Mouse (Mus musculus): ENCODE measurements at regions not wholly inside any gene's neighbourhood (a gene's known extent, or its start where the extent isn't known, plus 50 kb on each side); places are given as distances from the start of the nearest gene placed in this dataset.
"Not testable (repeated sequence)": the region's sequence is repeated elsewhere in the genome, so short reads cannot be mapped to it uniquely, and the experiment has no call there.

DNA sequence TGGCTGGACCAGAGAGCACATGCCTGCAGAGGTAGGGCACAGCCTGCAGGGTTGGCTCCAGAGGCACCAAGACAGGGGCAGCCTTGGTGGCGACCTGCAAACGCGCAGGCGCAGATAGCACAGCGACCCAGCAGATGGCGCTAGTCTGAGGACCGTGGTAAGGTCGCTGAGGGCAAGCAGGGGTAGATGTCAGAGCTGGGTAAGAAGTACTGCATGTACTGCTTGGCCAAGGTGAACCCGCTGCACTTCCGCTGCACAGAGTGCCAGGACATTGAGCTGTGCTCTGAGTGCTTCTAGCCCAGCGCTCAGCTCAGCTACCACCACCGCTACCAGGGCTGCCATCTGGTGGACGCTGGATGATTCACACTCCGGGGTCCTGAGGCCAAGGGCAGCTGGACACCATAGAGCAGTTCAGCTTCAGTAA, 68.3 kb downstream of the Hsp90b1 start:
- 4% methylated on average over 14 of the region's 14 CpGs for WGBS
- DNase-seq (ENCODE audit: low spot score), result peak; percentile 85
- H3K4me1 ChIP-seq; H3K27me3 ChIP-seq (ENCODE audit: low read depth, poor library complexity, severe bottlenecking); H3K9me3 ChIP-seq (replicated peaks); H3K27ac ChIP-seq; H3K36me3 ChIP-seq: not testable (repeated sequence)
- H3K4me3 ChIP-seq, result peak overlapping the region; percentile 43

DNA sequence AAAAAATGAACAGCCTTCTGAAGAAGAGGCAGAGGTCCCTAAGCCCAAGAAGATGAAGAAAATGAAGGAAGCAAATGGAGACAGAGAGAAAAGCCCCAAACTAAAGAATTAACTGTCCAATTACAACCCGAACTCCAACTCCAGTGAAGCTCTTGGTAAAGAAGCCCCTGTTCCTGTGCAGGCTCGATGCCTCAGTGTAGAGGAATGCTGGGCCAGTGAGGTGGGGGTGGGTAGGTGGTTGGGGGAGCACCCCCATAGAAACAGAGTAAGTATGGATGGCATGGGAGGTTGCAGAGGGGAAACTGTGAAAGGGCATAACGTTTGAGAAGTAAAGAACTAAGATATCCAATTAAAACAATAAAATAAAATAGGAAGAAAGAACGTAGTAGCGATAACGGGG, 68.8 kb downstream of the Hsp90b1 start:
- DNase-seq (ENCODE audit: low spot score); H3K36me3 ChIP-seq; H3K9me3 ChIP-seq (replicated peaks); H3K27me3 ChIP-seq (ENCODE audit: low read depth, poor library complexity, severe bottlenecking); H3K27ac ChIP-seq; H3K4me1 ChIP-seq: not testable (repeated sequence)
- 34% methylated on average over 6 of the region's 6 CpGs for WGBS
- peak overlapping the region; percentile 43 for H3K4me3 ChIP-seq

DNA sequence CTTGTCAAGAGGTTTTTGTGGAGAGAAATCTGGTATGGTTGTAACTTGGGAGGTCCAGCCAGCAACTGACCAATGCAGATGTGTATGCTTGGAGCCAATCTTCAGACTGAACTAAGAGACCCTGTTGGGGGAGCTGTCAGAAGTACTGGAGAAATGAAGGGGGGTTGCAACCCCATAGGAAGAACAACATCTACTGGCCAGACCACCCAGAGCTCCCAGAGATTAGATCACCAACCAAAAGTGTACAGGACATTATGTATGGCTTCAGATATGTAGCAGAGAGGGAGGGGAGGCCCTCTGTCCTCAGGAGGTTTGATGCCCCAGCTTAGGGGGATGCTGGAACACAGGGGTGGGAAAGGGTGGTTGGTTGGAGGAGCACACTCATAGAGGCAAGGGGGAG, 78.6 kb downstream of the Hsp90b1 start:
- H3K36me3 ChIP-seq; H3K27me3 ChIP-seq (ENCODE audit: low read depth, poor library complexity, severe bottlenecking); DNase-seq (ENCODE audit: low spot score); H3K4me1 ChIP-seq; H3K27ac ChIP-seq; H3K4me3 ChIP-seq; H3K9me3 ChIP-seq (replicated peaks): not testable (repeated sequence)

DNA sequence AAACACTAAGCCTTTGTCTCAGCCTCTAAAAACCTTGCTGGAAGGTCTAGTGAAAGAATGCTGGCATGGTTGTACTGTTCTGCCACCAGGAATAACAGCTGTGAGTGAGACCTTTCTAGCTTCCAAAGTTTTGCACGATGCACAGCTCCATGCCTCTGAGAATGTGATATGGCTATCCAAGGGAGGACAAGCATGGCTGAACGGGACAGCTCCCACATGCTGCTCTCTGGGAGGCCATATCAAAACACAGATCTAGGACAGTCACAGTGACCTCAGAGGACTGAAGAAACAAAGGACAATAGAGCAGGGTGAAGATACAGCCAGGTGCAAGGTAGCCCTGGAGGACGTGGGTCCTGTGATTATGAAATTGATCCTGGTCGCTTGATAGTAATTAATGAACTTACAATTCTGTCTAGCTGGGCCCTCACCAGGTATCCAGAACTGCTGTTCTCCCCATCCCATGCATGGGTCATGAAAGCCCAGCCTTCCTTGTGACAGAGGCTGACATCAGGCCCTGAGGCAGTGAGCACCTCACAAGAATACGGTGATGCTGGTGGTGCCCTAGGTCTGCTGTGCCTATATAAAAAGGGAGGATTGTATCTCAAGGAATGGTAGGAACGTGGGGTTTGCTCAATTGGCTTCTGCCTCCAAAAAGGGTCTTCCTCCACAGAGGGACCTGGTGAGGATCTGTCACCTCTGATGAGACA, 87.2 kb downstream of the Hsp90b1 start:
- DNase-seq (ENCODE audit: low spot score), result not testable (repeated sequence)

DNA sequence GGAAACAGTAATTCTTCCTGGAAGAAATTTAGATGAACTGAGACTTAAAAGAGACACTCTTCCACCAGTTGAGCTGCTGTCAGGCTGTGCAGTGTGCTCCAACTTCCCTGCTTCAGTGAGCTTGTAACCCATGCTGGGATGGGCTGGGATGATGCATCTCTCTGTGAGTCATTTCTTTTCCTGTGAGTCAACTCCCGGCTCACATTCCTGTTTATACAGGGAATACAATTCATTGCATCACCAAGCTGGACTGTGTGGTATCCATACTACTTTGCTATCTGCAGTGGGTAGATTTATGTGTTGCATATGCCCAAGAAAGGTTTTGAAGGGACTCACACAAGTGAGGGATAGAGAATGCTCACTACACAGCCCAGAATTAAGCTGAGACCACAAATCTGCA, 93.0 kb downstream of the Hsp90b1 start:
- DNase-seq (ENCODE audit: low spot score); H3K27ac ChIP-seq; H3K27me3 ChIP-seq (ENCODE audit: low read depth, poor library complexity, severe bottlenecking); H3K4me3 ChIP-seq; H3K4me1 ChIP-seq; H3K36me3 ChIP-seq; H3K9me3 ChIP-seq (replicated peaks): not testable (repeated sequence)
- WGBS, result 76% methylated on average over 1 of the region's 1 CpGs

More for the DNA sequence above, 87.2 kb downstream of the Hsp90b1 start:
- H3K4me1 ChIP-seq; H3K27me3 ChIP-seq (ENCODE audit: low read depth, poor library complexity, severe bottlenecking); H3K27ac ChIP-seq; H3K9me3 ChIP-seq (replicated peaks); H3K36me3 ChIP-seq; H3K4me3 ChIP-seq: not testable (repeated sequence)
- 88% methylated on average over 6 of the region's 6 CpGs for WGBS

DNA sequence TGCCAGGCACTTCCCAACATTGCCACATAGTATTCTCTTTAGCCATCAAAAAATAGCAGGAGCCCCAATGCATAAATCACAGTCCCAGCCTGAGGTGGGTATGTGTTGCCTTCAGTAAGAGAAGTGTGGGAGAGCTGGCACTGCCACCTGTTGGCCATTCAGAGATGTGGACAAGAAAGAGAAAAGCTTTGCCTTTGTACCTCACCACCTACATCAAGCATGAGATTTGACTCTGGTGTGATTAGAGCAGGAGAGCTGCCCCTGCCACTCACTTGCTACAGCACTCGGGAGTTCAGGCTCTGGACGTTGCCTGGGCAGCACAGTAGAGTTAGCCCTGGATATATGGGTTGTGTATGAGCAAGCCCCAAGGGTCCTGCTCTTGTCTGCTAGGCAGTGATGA, 95.3 kb downstream of the Hsp90b1 start:
- 52% methylated on average over 2 of the region's 2 CpGs for WGBS
- not testable (repeated sequence) for H3K27ac ChIP-seq; H3K9me3 ChIP-seq (replicated peaks); DNase-seq (ENCODE audit: low spot score); H3K36me3 ChIP-seq; H3K4me1 ChIP-seq; H3K27me3 ChIP-seq (ENCODE audit: low read depth, poor library complexity, severe bottlenecking); H3K4me3 ChIP-seq

DNA sequence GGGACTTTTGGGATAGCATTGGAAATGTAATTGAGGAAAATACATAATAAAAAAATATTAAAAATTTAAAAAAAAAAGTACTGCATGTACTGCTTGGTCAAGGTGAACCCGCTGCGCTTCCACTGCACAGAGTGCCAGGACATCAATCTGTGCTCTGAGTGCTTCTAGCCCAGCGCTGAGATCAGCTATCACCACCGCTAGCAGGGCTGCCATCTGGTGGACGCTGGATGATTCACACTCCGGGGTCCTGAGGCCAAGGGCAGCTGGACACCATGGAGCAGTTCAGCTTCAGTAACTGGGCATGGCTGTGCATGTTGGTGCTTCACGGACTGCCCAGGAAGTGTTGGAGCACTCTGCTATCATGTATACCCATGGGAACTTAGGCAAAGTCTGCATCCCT, 102.1 kb upstream of the Syn3 start:
- not testable (repeated sequence) for H3K36me3 ChIP-seq; H3K9me3 ChIP-seq (replicated peaks); DNase-seq (ENCODE audit: low spot score)

DNA sequence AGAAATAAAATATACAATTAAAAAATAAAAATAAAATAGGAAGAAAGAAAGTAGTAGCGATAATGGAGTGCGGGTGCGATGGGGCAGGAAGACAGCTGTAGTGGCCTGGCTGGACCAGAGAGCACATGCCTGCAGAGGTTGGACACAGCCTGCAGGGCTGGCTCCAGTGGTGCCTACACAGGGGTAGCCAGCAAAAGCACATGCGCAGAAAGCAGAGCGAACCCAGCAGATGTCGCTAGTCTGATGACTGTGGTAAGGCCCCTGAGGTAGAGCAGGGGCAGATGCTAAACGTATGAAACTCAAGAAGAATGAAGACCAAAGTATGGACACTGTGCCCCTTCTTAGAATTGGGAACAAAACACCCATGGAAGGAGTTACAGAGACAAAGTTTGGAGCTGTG, 101.3 kb upstream of the Syn3 start:
- 90% methylated on average over 7 of the region's 7 CpGs for WGBS

More for the DNA sequence above, 102.1 kb upstream of the Syn3 start:
- WGBS, result 50% methylated on average over 7 of the region's 7 CpGs
- not testable (repeated sequence) for H3K27me3 ChIP-seq (ENCODE audit: low read depth, poor library complexity, severe bottlenecking); H3K4me3 ChIP-seq; H3K4me1 ChIP-seq; H3K27ac ChIP-seq

DNA sequence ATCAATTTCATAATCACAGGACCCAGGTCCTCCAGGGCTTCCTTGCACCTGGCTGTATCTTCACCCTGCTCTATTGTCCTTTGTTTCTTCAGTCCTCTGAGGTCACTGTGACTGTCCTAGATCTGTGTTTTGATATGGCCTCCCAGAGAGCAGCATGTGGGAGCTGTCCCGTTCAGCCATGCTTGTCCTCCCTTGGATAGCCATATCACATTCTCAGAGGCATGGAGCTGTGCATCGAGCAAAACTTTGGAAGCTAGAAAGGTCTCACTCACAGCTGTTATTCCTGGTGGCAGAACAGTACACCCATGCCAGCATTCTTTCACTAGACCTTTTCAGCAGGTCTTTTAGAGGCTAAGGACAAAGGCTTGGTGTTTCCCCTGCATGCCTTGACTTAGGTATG, 91.5 kb upstream of the Syn3 start:
- not testable (repeated sequence) for H3K4me1 ChIP-seq; H3K36me3 ChIP-seq; DNase-seq (ENCODE audit: low spot score); H3K9me3 ChIP-seq (replicated peaks); H3K27me3 ChIP-seq (ENCODE audit: low read depth, poor library complexity, severe bottlenecking); H3K27ac ChIP-seq; H3K4me3 ChIP-seq
- WGBS, result 91% methylated on average over 2 of the region's 2 CpGs

More for the DNA sequence above, 101.3 kb upstream of the Syn3 start:
- not testable (repeated sequence) for H3K36me3 ChIP-seq; H3K4me3 ChIP-seq; H3K27me3 ChIP-seq (ENCODE audit: low read depth, poor library complexity, severe bottlenecking); H3K27ac ChIP-seq; H3K9me3 ChIP-seq (replicated peaks); DNase-seq (ENCODE audit: low spot score); H3K4me1 ChIP-seq

DNA sequence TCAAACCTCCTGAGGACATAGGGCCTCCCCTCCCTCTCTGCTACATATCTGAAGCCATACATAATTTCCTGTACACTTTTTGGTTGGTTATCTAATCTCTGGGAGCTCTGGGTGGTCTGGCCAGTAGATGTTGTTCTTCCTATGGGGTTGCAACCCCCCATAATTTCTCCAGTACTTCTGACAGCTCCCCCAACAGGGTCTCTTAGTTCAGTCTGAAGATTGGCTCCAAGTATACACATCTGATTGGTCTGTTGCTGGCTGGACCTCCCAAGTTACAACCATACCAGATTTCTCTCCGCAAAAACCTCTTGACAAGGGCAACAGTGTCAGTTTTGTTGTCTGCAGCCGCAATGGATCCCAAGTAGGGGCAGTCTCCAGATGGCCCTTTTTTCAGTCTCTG, 68.2 kb upstream of the Syn3 start:
- WGBS, result 79% methylated on average over 2 of the region's 2 CpGs
- not testable (repeated sequence) for H3K4me3 ChIP-seq; DNase-seq (ENCODE audit: low spot score); H3K27ac ChIP-seq; H3K27me3 ChIP-seq (ENCODE audit: low read depth, poor library complexity, severe bottlenecking); H3K9me3 ChIP-seq (replicated peaks); H3K36me3 ChIP-seq; H3K4me1 ChIP-seq

DNA sequence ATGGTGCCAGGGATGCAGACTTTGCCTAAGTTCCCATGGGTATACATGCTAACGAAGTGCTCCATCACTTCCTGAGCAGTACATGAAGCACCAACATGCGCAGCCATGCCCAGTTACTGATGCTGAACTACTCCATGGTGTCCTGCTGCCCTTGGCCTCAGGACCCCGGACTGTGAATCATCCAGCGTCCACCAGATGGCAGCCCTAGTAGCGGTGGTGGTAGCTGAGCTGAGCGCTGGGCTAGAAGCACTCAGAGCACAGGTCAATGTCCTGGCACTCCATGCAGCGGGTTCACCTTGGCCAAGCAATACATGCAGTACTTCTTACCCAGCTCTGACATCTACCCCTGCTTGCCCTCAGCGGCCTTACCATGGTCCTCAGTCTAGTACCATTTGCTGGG, 57.1 kb upstream of the Syn3 start:
- H3K27me3 ChIP-seq (ENCODE audit: low read depth, poor library complexity, severe bottlenecking), result no peaks in the 10 kb centered on the region
- no peaks in the 10 kb centered on the region for H3K9me3 ChIP-seq (replicated peaks)
- no peak overlapping the region for H3K4me3 ChIP-seq
- H3K36me3 ChIP-seq, result no peaks in the 10 kb centered on the region
- peak; percentile 32 for DNase-seq (ENCODE audit: low spot score)
- WGBS, result 63% methylated on average over 8 of the region's 8 CpGs
- H3K27ac ChIP-seq, result no peak overlapping the region
- H3K4me1 ChIP-seq, result no peaks in the 10 kb centered on the region

Data from limb, embryonic 10.5 days (tissue).